Mouse (Mus musculus): Measurements from ENCODE around the gene Ucp1. TPM values are rescaled to one million over a fixed set of nuclear protein-coding genes. Genes with fewer than 3 reads are reported as not detected.
A peak's percentile ranks its signal among the peaks of the same experiment; 100 is the strongest.

Gene Ucp1
- not detected in 2 replicates for polyA plus RNA-seq (2012; ENCODE audit: insufficient read depth, low replicate concordance)

DNA sequence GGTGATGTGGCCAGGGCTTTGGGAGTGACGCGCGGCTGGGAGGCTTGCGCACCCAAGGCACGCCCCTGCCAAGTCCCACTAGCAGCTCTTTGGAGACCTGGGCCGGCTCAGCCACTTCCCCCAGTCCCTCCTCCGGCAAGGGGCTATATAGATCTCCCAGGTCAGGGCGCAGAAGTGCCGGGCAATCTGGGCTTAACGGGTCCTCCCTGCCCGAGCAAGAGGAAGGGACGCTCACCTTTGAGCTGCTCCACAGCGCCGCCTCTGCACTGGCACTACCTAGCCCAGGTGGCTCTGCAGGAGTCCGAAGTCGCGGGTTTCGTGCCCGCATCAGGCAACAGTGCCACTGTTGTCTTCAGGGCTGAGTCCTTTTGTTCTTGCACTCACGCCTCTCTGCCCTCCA, at the start of gene Ucp1:
Ucp1 (plus strand) TSS at position 177 of the 400 bp plus-strand sequence.
- no peak for TF ChIP-seq FLI1 (IDR thresholded peaks at IDR 0.05; ENCODE audit: low read length)
- no peak for TF ChIP-seq GATA1 (IDR thresholded peaks at IDR 0.05; ENCODE audit: borderline replicate concordance, low read length)
- H3K4me1 ChIP-seq, result 0 out of 2 replicates have a peak, but pooled peaks cover 4% of the 10 kb centered on the region
- no peaks in the 10 kb centered on the region for H3K36me3 ChIP-seq (replicated peaks; ENCODE audit: low read length)
- H3K27me3 ChIP-seq (replicated peaks), result peaks cover 58% of the 10 kb centered on the region
- 0 out of 2 replicates have a peak, but pooled peaks cover 7% of the 10 kb centered on the region for H3K9me3 ChIP-seq
- no peak within 1 kb of the TSS for H3K4me3 ChIP-seq (replicated peaks)

DNA sequence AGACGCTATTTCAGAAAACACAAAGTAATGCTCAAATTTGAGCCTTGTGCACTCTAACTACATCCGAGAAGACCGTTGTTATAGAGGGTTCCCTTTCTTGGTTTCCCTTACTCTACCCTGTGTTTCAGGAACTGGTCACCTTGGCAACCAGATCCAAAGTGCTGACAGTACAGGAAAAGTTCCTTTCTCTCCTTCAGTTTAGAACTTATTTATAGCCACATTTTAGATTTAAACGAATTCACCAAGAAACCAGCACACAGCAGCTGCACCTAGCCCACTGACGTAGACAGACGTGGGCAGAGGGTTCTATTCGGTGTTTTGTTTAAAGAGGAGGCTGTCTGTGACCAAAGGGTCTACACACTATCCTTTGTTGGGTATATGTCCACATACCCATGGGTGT, 46.0 kb upstream of the Ucp1 start:
- TF ChIP-seq GATA1 (IDR thresholded peaks at IDR 0.05; ENCODE audit: borderline replicate concordance, low read length) (no peak), FLI1 (IDR thresholded peaks at IDR 0.05; ENCODE audit: low read length) (no peak)
- Histone ChIP-seq H3K9me3 (no peaks in the 10 kb centered on the region), H3K4me3 (replicated peaks) (no peak overlapping the region), H3K4me1 (no peaks in the 10 kb centered on the region), H3K36me3 (replicated peaks; ENCODE audit: low read length) (no peaks in the 10 kb centered on the region), H3K27me3 (replicated peaks) (peaks cover 2% of the 10 kb centered on the region)

DNA sequence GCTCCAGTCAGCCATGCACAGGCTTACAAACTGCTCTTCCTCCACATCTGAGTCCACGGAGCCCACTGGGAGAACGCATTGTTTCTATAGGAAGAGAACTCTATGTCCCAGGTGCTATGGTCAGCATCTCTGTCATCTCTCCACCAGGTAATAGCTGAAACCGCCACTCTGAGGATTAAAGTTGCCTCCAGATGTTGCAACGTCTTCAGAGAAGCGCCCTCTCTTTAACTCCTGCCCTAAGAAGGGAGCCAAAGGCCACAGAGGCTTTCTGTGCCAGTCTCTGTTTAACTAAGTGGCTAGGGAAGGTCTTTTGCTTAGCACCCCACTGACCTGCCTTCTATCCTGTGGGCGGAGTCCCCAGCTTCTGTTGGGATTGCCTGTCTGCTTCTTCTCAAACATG, 39.3 kb upstream of the Ucp1 start:
- H3K27me3 ChIP-seq (replicated peaks), result peaks cover 17% of the 10 kb centered on the region
- H3K9me3 ChIP-seq, result no peaks in the 10 kb centered on the region
- peaks cover 4% of the 10 kb centered on the region; the same call in 1 of the 2 replicates for H3K4me1 ChIP-seq
- H3K4me3 ChIP-seq (replicated peaks), result no peak overlapping the region
- no peaks in the 10 kb centered on the region for H3K36me3 ChIP-seq (replicated peaks; ENCODE audit: low read length)
- TF ChIP-seq FLI1 (IDR thresholded peaks at IDR 0.05; ENCODE audit: low read length) (no peak), GATA1 (IDR thresholded peaks at IDR 0.05; ENCODE audit: borderline replicate concordance, low read length) (no peak)

DNA sequence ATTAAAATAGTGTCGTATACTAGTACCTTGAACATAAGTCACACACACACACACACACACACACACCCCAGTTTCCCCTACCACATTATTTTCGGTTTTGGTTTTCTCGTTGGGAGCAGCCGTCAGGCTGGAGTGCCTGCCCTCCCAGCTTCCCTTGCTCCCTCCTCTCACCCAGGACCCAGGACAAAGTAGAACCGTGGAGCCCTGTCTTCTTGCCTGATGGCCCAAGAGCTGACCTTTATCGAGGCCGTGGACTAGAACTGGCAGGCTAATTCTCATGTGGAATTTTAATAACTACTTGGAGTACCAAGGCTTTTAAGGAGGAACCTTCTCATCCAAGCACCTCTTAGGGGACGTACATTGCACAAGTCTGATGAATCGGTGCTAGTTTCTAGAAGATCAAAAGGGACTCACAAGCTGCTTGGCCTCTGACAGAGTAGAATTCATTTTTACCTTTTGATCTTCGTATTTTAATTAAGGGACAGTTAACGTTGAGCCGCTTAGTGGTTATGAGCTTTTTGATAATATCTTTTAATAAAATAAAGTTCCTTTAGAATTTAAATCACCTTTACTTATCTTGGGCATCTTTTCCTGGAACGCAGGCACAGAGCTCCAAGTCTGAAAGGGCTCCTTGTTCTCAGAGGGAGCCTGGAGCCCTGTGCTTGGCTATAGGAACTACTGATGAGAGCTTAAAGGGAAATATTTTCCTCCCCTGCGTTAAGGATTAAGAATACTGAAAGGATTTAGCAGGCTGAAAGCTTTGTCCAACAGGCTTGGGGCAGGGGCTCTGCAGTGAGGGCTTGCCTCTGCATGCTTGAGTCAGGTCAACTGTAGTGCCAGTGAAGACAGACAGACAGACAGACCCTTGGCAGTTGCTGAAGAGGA, 38.5 kb upstream of the Ucp1 start:
- no peak for TF ChIP-seq GATA1 (IDR thresholded peaks at IDR 0.05; ENCODE audit: borderline replicate concordance, low read length)
- no peak for TF ChIP-seq FLI1 (IDR thresholded peaks at IDR 0.05; ENCODE audit: low read length)
- H3K4me3 ChIP-seq (replicated peaks), result no peak overlapping the region
- H3K27me3 ChIP-seq (replicated peaks), result peaks cover 17% of the 10 kb centered on the region
- H3K4me1 ChIP-seq, result peaks cover 4% of the 10 kb centered on the region; the same call in 1 of the 2 replicates
- no peaks in the 10 kb centered on the region for H3K36me3 ChIP-seq (replicated peaks; ENCODE audit: low read length)
- H3K9me3 ChIP-seq, result no peaks in the 10 kb centered on the region

DNA sequence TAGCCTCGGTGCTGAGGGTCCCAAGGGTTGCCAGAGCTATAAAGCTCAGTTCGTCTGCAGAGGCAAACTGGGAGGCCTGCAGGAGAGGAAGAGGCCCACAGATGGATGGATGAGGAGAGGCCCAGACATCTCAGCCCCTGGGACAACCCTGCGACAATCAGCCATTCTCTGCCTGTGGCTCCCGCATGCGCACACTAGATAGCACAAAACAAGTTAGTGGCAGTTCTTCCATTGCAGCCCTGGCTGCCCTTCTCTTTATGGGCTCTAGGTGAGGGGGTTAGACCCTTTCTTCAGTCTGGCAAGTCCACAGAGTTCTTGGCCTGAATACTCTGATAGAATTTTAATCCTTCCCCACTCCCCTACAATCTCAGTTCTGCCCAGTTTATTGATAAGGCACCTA, 37.4 kb upstream of the Ucp1 start:
- no peak overlapping the region for H3K4me3 ChIP-seq (replicated peaks)
- H3K4me1 ChIP-seq, result peaks cover 4% of the 10 kb centered on the region; the same call in 1 of the 2 replicates
- TF ChIP-seq FLI1 (IDR thresholded peaks at IDR 0.05; ENCODE audit: low read length) (no peak), GATA1 (IDR thresholded peaks at IDR 0.05; ENCODE audit: borderline replicate concordance, low read length) (no peak)
- peaks cover 19% of the 10 kb centered on the region for H3K27me3 ChIP-seq (replicated peaks)
- no peaks in the 10 kb centered on the region for H3K36me3 ChIP-seq (replicated peaks; ENCODE audit: low read length)
- H3K9me3 ChIP-seq, result no peaks in the 10 kb centered on the region

DNA sequence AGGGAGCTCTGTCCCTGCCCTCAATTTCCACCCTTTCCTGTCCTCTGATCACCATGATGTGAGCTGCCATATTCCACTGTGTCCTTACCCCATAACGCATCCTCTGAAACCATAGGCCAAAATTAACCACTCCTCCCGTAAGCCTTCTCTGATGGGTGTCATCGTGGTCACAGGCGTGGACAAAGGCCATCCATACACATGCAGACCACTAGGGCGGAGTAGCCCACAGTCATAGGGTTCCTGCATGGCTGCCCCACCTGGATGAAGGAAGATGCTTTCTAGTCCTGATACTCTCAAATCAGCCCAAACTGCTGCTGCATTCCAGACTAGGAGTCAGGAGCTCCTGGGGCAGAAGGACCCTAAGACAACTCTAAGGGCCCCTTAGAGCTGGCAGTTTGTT, 32.5 kb upstream of the Ucp1 start:
- TF ChIP-seq GATA1 (IDR thresholded peaks at IDR 0.05; ENCODE audit: borderline replicate concordance, low read length) (no peak), FLI1 (IDR thresholded peaks at IDR 0.05; ENCODE audit: low read length) (no peak)
- H3K9me3 ChIP-seq, result no peaks in the 10 kb centered on the region
- H3K36me3 ChIP-seq (replicated peaks; ENCODE audit: low read length), result no peaks in the 10 kb centered on the region
- H3K27me3 ChIP-seq (replicated peaks), result peaks cover 20% of the 10 kb centered on the region
- peaks cover 5% of the 10 kb centered on the region for H3K4me1 ChIP-seq
- H3K4me3 ChIP-seq (replicated peaks), result no peak overlapping the region

DNA sequence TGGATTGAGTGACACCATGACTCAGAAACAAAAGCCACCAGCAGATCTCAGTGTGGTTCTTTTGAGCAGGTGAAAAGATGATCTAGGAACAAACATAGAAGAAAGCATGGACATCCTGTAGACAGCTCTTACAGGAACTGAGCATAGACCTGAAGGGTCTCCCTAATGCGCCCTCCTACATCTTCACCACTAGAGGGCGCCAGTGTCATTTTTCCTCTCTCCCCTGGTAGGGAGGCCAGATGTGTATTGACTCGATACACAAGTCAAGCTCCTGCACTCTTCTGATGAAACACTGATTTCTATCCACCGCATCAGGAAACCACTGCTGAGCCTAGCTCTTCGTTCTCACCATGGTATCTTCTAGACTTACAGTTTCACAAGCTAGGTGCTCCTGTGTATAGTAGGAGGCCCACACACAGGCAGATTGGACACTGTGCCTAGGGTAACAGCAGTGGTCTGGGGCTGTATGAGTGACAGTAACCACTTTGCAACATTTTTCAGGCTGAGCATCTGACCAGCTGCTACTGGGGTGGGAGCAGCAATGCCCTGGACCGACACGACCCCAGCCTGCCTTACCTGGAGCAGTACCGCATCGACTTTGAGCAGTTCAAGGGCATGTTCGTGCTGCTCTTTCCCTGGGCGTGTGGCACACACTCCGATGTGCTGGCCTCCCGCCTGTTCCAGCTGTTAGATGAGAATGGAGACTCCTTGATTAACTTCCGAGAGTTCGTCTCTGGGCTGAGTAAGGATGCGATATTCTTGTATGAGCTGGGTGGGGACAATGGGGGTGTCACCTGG, 29.5 kb upstream of the Ucp1 start:
- Histone ChIP-seq H3K27me3 (replicated peaks) (peaks cover 11% of the 10 kb centered on the region), H3K9me3 (peaks cover 3% of the 10 kb centered on the region; the same call in 1 of the 2 replicates), H3K36me3 (replicated peaks; ENCODE audit: low read length) (no peaks in the 10 kb centered on the region), H3K4me3 (replicated peaks) (peak overlapping the region; percentile 10), H3K4me1 (peaks cover 3% of the 10 kb centered on the region)
- TF ChIP-seq GATA1 (IDR thresholded peaks at IDR 0.05; ENCODE audit: borderline replicate concordance, low read length), result no peak
- TF ChIP-seq FLI1 (IDR thresholded peaks at IDR 0.05; ENCODE audit: low read length), result no peak

DNA sequence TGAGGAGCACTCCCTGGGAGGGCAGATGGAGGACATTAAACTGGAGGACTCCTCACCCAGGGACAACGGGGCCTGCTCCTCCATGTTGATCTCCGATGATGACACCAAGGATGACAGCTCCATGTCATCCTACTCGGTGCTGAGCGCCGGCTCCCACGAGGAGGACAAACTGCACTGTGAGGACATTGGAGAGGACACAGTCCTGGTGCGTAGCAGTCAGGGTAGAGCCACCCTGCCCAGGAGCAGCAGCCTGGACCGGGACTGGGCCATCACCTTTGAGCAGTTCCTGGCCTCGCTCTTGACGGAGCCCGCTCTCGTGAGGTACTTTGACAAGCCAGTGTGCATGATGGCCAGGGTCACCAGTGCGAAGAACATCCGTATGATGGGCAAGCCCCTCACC, 19.0 kb upstream of the Ucp1 start:
- peak overlapping the region; percentile 46 for H3K4me3 ChIP-seq (replicated peaks)
- peaks cover 3% of the 10 kb centered on the region; the same call in 1 of the 2 replicates for H3K4me1 ChIP-seq
- H3K36me3 ChIP-seq (replicated peaks; ENCODE audit: low read length), result no peaks in the 10 kb centered on the region
- TF ChIP-seq GATA1 (IDR thresholded peaks at IDR 0.05; ENCODE audit: borderline replicate concordance, low read length), result no peak
- TF ChIP-seq FLI1 (IDR thresholded peaks at IDR 0.05; ENCODE audit: low read length), result no peak
- H3K9me3 ChIP-seq, result no peaks in the 10 kb centered on the region
- peaks cover 14% of the 10 kb centered on the region for H3K27me3 ChIP-seq (replicated peaks)

DNA sequence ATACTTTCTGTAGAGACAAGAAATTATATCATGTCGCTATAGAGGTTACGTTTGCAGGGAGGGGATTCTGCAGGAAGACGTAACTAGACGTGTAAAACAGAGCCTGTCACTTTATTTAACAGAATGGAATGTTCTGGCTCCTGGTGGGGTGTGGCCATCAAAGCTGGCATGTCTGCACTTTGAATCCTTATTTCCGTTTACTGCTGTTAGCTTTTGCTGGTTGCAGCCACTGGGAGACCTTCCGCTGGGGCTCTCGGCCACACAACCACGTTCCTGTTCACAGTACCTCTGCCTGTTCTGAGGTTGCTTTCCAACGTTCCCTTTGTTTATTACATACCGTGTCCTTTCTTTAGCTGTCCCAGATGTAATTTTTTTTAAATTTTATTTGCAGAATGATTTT, 17.7 kb upstream of the Ucp1 start:
- no peak overlapping the region for H3K4me3 ChIP-seq (replicated peaks)
- H3K9me3 ChIP-seq, result no peaks in the 10 kb centered on the region
- no peak for TF ChIP-seq GATA1 (IDR thresholded peaks at IDR 0.05; ENCODE audit: borderline replicate concordance, low read length)
- no peak for TF ChIP-seq FLI1 (IDR thresholded peaks at IDR 0.05; ENCODE audit: low read length)
- peaks cover 12% of the 10 kb centered on the region for H3K27me3 ChIP-seq (replicated peaks)
- H3K36me3 ChIP-seq (replicated peaks; ENCODE audit: low read length), result no peaks in the 10 kb centered on the region
- H3K4me1 ChIP-seq, result peaks cover 3% of the 10 kb centered on the region; the same call in 1 of the 2 replicates
